ENCODE assay signal across 9 mouse cellular contexts in the genomic region with DNA sequence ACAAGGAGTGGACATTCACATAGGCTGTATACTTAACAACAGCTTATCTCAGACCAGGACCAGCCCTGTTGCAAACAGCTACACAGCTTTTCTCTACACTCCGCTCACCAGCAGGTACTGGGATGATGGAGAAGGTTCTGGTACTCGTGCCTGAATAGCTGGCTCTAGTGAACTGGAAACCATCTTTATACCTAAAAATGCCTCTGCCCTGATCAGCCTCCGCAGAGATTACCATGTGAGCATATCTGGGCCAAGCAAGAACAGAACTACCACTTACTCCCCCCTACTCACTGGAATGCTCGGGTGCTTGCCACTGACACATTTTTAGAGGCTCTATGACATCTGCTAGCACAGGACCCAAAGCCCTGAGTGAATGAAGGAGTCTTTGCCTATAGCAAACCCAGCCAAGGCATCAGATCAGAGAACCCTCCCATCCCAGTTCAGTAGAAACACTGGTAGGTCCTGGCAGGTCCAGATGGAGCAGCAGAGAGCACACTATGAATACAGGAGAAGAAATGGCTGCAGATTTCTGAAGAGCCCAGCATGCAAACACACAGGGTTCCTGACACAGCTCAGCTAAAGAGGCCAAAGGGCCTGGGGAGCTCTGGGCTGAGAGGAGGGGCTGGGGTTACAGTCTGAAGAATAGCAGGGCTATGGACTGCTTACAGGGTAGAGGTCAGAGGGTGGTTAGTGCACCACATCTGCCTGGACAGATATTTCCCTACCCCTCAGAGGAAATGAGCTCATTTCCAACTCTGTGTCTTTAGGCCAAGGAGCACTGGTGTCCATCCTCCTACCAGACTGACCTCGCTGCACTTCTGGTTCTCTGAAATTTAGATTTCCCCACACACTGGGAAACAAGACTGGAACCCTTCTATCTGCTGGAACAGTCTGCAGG. TPM values are rescaled to one million over a fixed set of nuclear protein-coding genes. Genes with fewer than 3 reads are reported as not detected.
DNase-seq lines count a peak whose midpoint lies in the region; ATAC-seq lines count a peak whose summit lies in the region.
"Had no signal": no experiment of that assay in that cellular context is flagged by ENCODE, and none has a peak within 500 bp of the region (broad histone marks: within the 10 kb centered on the region; RNA-seq: fewer than 3 reads in every experiment).

No protein-coding gene starts in this region.

- DNase-seq in adrenal gland, adult (ENCODE audit: inconsistent age in 2 of 2, low spot score in 1 of 2), result peak; percentile 26 to 62
- no peak for DNase-seq in adrenal gland, adult 18-20 months (ENCODE audit: low spot score in 2 of 2)
- no peak for DNase-seq in kidney, adult 18-20 months
- peak; percentile 69 for DNase-seq in cerebellum, adult 9-11 months
- no peak for DNase-seq in liver, embryonic 11.5 days (ENCODE audit: low spot score)
- no peak for DNase-seq in embryo, embryonic 10.5 days (ENCODE audit: low spot score)
- DNase-seq in midbrain, embryonic 14.5 days, result no peak

- no peak overlapping the region for H3K9ac ChIP-seq in kidney, embryonic 16.5 days (replicated peaks; ENCODE audit: low read length)
- no peak overlapping the region; the same call in 1 of the 2 replicates for H3K9ac ChIP-seq in liver, embryonic 11.5 days (ENCODE audit: low read depth, low read length)
- no peak overlapping the region for H3K9ac ChIP-seq in midbrain, embryonic 14.5 days (replicated peaks; ENCODE audit: low read length)

- H3K4me3 ChIP-seq in kidney, embryonic 16.5 days (ENCODE audit: low read length), result no peak overlapping the region
- no peak overlapping the region for H3K4me3 ChIP-seq in liver, embryonic 11.5 days (ENCODE audit: low read depth, low read length)
- H3K4me3 ChIP-seq in midbrain, embryonic 14.5 days (replicated peaks; ENCODE audit: low read depth, low read length), result no peak overlapping the region

- H3K9me3 ChIP-seq in kidney, embryonic 16.5 days (ENCODE audit: low read length), result no peaks in the 10 kb centered on the region
- no peaks in the 10 kb centered on the region for H3K9me3 ChIP-seq in liver, embryonic 11.5 days (ENCODE audit: control insufficient read depth, low read length)
- H3K9me3 ChIP-seq in midbrain, embryonic 14.5 days (ENCODE audit: control insufficient read depth, low read length), result no peaks in the 10 kb centered on the region

- WGBS in kidney, embryonic 16.5 days, result 83% methylated on average over 5 of the region's 5 CpGs
- WGBS in liver, embryonic 11.5 days, result 82% methylated on average over 5 of the region's 5 CpGs
- 93% methylated on average over 5 of the region's 5 CpGs for WGBS in midbrain, embryonic 14.5 days

- H3K27me3 ChIP-seq in kidney, embryonic 16.5 days (ENCODE audit: insufficient read depth, low read length), result no peaks in the 10 kb centered on the region
- no peaks in the 10 kb centered on the region for H3K27me3 ChIP-seq in liver, embryonic 11.5 days (replicated peaks; ENCODE audit: control insufficient read depth, insufficient read depth, low read length)
- no peaks in the 10 kb centered on the region for H3K27me3 ChIP-seq in midbrain, embryonic 14.5 days (ENCODE audit: control insufficient read depth, insufficient read depth, low read length)
- H3K27me3 ChIP-seq: Patski had no signal

- 0 out of 2 replicates have a peak, but pooled peaks have one; percentile 10 for ATAC-seq in kidney, embryonic 16.5 days (ENCODE audit: low FRiP score, low TSS enrichment)
- ATAC-seq in liver, embryonic 11.5 days (replicated peaks; ENCODE audit: low FRiP score), result peak; percentile 42
- no peak for ATAC-seq in midbrain, embryonic 14.5 days (ENCODE audit: low FRiP score, low TSS enrichment)
- ATAC-seq: Patski had no signal

- H3K36me3 ChIP-seq in kidney, embryonic 16.5 days (ENCODE audit: insufficient read depth, low read length), result no peaks in the 10 kb centered on the region
- no peaks in the 10 kb centered on the region for H3K36me3 ChIP-seq in liver, embryonic 11.5 days (ENCODE audit: control insufficient read depth, insufficient read depth, low read length)
- no peaks in the 10 kb centered on the region for H3K36me3 ChIP-seq in midbrain, embryonic 14.5 days (ENCODE audit: control insufficient read depth, insufficient read depth, low read length)

- peak overlapping the region; percentile 25; the same call in 1 of the 2 replicates for H3K27ac ChIP-seq in kidney, embryonic 16.5 days (ENCODE audit: low read length)
- H3K27ac ChIP-seq in liver, embryonic 11.5 days (ENCODE audit: low read depth, low read length), result no peak overlapping the region
- no peak overlapping the region for H3K27ac ChIP-seq in midbrain, embryonic 14.5 days (replicated peaks; ENCODE audit: low read depth, low read length)

- H3K4me2 ChIP-seq in kidney, embryonic 16.5 days (replicated peaks; ENCODE audit: low read depth, low read length), result no peak overlapping the region
- H3K4me2 ChIP-seq in liver, embryonic 11.5 days, result no peak overlapping the region
- no peak overlapping the region for H3K4me2 ChIP-seq in midbrain, embryonic 14.5 days (ENCODE audit: low read length)

- peaks cover 35% of the 10 kb centered on the region for H3K4me1 ChIP-seq in kidney, embryonic 16.5 days (ENCODE audit: insufficient read depth, low read length)
- peaks cover 30% of the 10 kb centered on the region for H3K4me1 ChIP-seq in liver, embryonic 11.5 days (replicated peaks; ENCODE audit: control insufficient read depth, insufficient read depth, low read length)
- H3K4me1 ChIP-seq in midbrain, embryonic 14.5 days (ENCODE audit: control insufficient read depth, insufficient read depth, low read length), result no peaks in the 10 kb centered on the region

RNA-seq across cellular contexts. Expression of a gene that starts 14.3 kb away (rescaled TPM):
- 10 to 100 TPM; 41.2 to 71.7 TPM for total RNA-seq in adrenal gland, adult 18-20 months (2021)
- 22.5 and 23.3 TPM in 2 replicates for polyA plus RNA-seq in kidney, embryonic 16.5 days (2015; fragmentation: Nextera tagmentation; extraction: Ambion mirVana)
- polyA plus RNA-seq in liver, embryonic 11.5 days (2014; fragmentation: Nextera tagmentation; extraction: Ambion mirVana), result 20.1 and 20.4 TPM in 2 replicates
- polyA plus RNA-seq in midbrain, embryonic 14.5 days (2014; fragmentation: Nextera tagmentation; extraction: Ambion mirVana), result 9.3 and 15.5 TPM in 2 replicates

RNA-seq across cellular contexts. Expression of a gene that starts 53.1 kb away (rescaled TPM):
- total RNA-seq in adrenal gland, adult 18-20 months (2021), result 10 to 100 TPM; 25.0 to 27.7 TPM
- polyA plus RNA-seq in kidney, embryonic 16.5 days (2015; fragmentation: Nextera tagmentation; extraction: Ambion mirVana), result 64.9 and 71.2 TPM in 2 replicates
- 50.4 and 54.0 TPM in 2 replicates for polyA plus RNA-seq in liver, embryonic 11.5 days (2014; fragmentation: Nextera tagmentation; extraction: Ambion mirVana)
- polyA plus RNA-seq in midbrain, embryonic 14.5 days (2014; fragmentation: Nextera tagmentation; extraction: Ambion mirVana), result 90.0 and 92.6 TPM in 2 replicates

RNA-seq across cellular contexts. Expression of a gene that starts 59.7 kb away (rescaled TPM):
- 10 to 100 TPM; 32.9 to 36.9 TPM for total RNA-seq in adrenal gland, adult 18-20 months (2021)
- 34.2 and 40.8 TPM in 2 replicates for polyA plus RNA-seq in kidney, embryonic 16.5 days (2015; fragmentation: Nextera tagmentation; extraction: Ambion mirVana)
- polyA plus RNA-seq in liver, embryonic 11.5 days (2014; fragmentation: Nextera tagmentation; extraction: Ambion mirVana), result 26.9 and 28.5 TPM in 2 replicates
- polyA plus RNA-seq in midbrain, embryonic 14.5 days (2014; fragmentation: Nextera tagmentation; extraction: Ambion mirVana), result 40.0 and 42.6 TPM in 2 replicates

Comparison
In these comparisons a context has a peak if more than half of its experiments do, and no peak if none do; other contexts are left out.
1. DNase-seq: peak in adrenal gland, adult (2 of 2) and cerebellum, adult 9-11 months (single experiment); none in adrenal gland, adult 18-20 months (0 of 2), kidney, adult 18-20 months (single experiment), liver, embryonic 11.5 days (single experiment), embryo, embryonic 10.5 days (single experiment) and midbrain, embryonic 14.5 days (single experiment).